Mouse (Mus musculus): ENCODE data around the gene Rab27a. TPM values are rescaled to one million over a fixed set of nuclear protein-coding genes. Genes with fewer than 3 reads are reported as not detected.
"Not testable (repeated sequence)": the region's sequence is repeated elsewhere in the genome, so short reads cannot be mapped to it uniquely, and the experiment has no call there.

Gene Rab27a
- polyA plus RNA-seq, 1 experiment from 2014 or later: 4.6 TPM

DNA sequence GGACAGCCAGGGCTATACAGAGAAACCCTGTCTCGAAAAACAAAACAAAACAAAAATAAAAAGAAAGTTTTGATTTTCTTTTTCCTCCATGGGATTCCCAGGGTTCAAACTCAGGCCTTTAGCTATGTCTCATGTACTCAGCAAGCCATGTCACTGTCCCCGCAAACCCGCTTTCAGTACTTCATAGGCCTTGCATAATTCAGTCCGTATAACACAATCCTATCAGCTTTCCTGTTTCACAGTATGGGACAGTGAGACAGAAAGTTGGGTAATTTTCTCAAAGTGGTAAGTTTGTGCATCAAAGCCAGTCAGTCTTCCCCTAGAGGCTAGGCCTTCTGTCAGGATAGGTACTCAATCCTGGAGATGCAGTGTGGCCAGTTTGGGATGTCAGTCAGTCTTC is 14.6 kb downstream of the Rab27a start:
- Histone ChIP-seq H3K27me3 (replicated peaks; ENCODE audit: control insufficient read depth, insufficient read depth, low read length) (no peaks in the 10 kb centered on the region), H3K9ac (ENCODE audit: low read depth, low read length) (no peak overlapping the region), H3K36me3 (ENCODE audit: control insufficient read depth, insufficient read depth, low read length) (no peaks in the 10 kb centered on the region), H3K9me3 (ENCODE audit: control insufficient read depth, low read length) (no peaks in the 10 kb centered on the region), H3K27ac (ENCODE audit: low read depth, low read length) (no peak overlapping the region), H3K4me2 (ENCODE audit: low read length) (no peak overlapping the region), H3K4me3 (ENCODE audit: low read length) (no peak overlapping the region), H3K4me1 (ENCODE audit: control insufficient read depth, insufficient read depth, low read depth, low read length) (no peaks in the 10 kb centered on the region)
- WGBS: 88% methylated on average over 4 of the region's 4 CpGs
- no peak for ATAC-seq

DNA sequence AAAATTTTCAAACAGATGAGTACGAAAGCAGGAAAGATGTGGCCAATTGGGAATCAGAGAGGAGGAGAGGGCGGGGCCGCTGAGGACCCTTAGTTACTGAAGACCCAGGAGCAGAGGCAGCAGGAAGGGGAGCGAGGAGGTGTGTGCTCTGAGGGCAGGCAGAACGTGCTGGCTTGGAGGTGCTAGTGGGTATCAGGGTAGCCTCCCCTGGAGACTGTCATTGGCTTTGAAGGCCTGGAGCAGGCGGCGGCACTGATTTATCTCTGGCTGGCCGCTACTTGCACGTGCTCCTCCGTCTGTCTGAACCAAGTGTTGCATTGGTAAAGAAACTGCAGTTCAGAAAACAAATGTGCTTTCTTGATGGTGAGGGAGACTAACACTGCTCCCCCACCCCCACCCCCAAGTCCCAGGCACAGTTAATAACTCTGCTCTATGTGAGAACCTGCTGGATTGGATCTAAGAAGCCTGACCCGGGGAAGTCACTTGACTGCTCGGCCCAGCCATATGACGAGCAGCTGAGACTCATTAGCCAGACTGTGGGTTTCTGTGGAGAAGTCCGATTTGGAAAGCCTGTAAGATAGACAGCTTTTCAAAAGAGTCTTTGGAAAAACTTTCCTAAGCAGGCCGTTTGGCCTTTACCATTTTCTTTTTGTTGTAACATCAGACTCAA is 19.1 kb downstream of the Rab27a start:
- no peak for ATAC-seq
- WGBS: 36% methylated on average over 15 of the region's 15 CpGs

DNA sequence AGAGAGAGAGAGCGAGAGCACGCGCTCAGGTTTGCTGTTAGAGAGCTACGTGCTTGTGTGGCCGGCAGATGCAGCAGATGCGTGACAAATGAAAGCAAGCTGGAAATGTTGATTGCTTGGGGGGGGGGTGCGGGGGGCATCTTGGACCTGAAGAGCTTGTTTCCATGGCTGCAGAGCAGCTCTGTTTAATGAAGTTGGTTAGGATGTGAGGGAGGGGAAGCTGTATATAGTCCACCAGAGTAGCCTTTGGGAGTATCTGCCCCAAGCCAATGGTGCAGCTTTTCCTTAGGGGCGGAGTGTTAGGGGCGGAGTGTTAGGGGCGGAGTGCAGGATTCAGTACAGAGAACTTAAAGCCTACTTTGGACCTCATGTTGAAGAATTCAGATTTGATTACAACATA is 22.4 kb downstream of the Rab27a start:
- peak overlapping the region; percentile 9; the same call in 1 of the 2 replicates for H3K27ac ChIP-seq (ENCODE audit: low read depth, low read length)
- no peaks in the 10 kb centered on the region for H3K36me3 ChIP-seq (ENCODE audit: control insufficient read depth, insufficient read depth, low read length)
- peak; percentile 50; the same call in 1 of the 2 replicates for ATAC-seq
- 33% methylated on average over 10 of the region's 10 CpGs for WGBS
- no peaks in the 10 kb centered on the region for H3K9me3 ChIP-seq (ENCODE audit: control insufficient read depth, low read length)
- H3K27me3 ChIP-seq (replicated peaks; ENCODE audit: control insufficient read depth, insufficient read depth, low read length): no peaks in the 10 kb centered on the region
- H3K4me1 ChIP-seq (ENCODE audit: control insufficient read depth, insufficient read depth, low read depth, low read length): peaks cover 4% of the 10 kb centered on the region
- H3K9ac ChIP-seq (ENCODE audit: low read depth, low read length): 0 out of 2 replicates have a peak overlapping the region, but pooled peaks have one; percentile 44
- no peak overlapping the region for H3K4me3 ChIP-seq (ENCODE audit: low read length)
- H3K4me2 ChIP-seq (ENCODE audit: low read length): 0 out of 2 replicates have a peak overlapping the region, but pooled peaks have one; percentile 18

More for the DNA sequence above, 19.1 kb downstream of the Rab27a start:
- Histone ChIP-seq H3K36me3 (ENCODE audit: control insufficient read depth, insufficient read depth, low read length) (no peaks in the 10 kb centered on the region), H3K4me1 (ENCODE audit: control insufficient read depth, insufficient read depth, low read depth, low read length) (peaks cover 4% of the 10 kb centered on the region), H3K27me3 (replicated peaks; ENCODE audit: control insufficient read depth, insufficient read depth, low read length) (no peaks in the 10 kb centered on the region), H3K9me3 (ENCODE audit: control insufficient read depth, low read length) (no peaks in the 10 kb centered on the region), H3K9ac (ENCODE audit: low read depth, low read length) (peak overlapping the region; percentile 31; the same call in 1 of the 2 replicates), H3K27ac (ENCODE audit: low read depth, low read length) (no peak overlapping the region), H3K4me2 (ENCODE audit: low read length) (peak overlapping the region; percentile 37; the same call in 1 of the 2 replicates), H3K4me3 (ENCODE audit: low read length) (no peak overlapping the region)

DNA sequence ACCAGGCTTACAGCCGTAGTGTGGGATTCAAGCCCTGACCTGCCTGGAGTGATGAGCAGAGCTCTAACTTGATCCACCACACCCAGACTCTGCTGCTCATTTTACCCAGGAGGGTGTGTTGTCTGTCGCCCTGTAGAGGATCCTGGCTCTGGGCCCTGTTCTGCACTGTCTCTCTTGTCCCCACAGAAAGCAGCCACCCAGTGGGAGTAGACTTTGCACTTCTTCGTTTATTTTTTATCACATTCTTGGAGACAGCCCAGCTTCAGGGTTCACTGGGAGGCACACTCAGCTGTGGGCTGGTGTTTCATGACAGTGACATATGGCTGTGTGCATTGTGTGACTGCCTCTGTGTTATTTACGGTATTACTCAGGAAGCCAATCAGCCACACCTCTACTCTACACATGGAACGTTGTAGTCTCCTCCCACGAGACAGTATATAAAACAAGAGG is 23.6 kb downstream of the Rab27a start:
- Histone ChIP-seq H3K4me2 (ENCODE audit: low read length) (no peak overlapping the region), H3K27ac (ENCODE audit: low read depth, low read length) (no peak overlapping the region), H3K4me3 (ENCODE audit: low read length) (no peak overlapping the region), H3K9me3 (ENCODE audit: control insufficient read depth, low read length) (no peaks in the 10 kb centered on the region), H3K27me3 (replicated peaks; ENCODE audit: control insufficient read depth, insufficient read depth, low read length) (no peaks in the 10 kb centered on the region), H3K36me3 (ENCODE audit: control insufficient read depth, insufficient read depth, low read length) (no peaks in the 10 kb centered on the region), H3K4me1 (ENCODE audit: control insufficient read depth, insufficient read depth, low read depth, low read length) (peaks cover 4% of the 10 kb centered on the region), H3K9ac (ENCODE audit: low read depth, low read length) (no peak overlapping the region)
- peak; percentile 30; the same call in 1 of the 2 replicates for ATAC-seq
- WGBS: 43% methylated on average over 6 of the region's 6 CpGs

DNA sequence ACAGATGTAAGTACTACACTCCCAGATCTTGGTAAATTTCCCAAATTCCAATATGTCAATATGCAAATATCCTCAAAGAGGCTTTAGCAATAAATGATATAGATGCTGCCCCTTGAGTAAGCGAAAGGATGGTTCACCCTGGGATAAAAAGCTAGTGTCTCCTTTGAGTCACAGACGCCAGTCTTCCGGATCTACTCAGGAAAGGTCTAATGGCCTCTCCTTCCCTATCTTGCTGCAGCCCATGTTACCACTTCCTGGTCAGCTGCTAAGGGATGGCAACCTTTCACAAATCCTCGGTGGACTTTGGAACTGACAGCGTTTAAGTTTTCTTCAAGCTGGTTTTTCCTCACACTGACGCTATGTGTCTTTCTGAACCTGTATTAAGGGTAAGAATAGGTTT is 24.0 kb downstream of the Rab27a start:
- 93% methylated on average over 6 of the region's 6 CpGs for WGBS
- ATAC-seq: no peak
- no peak overlapping the region for H3K4me2 ChIP-seq (ENCODE audit: low read length)
- H3K36me3 ChIP-seq (ENCODE audit: control insufficient read depth, insufficient read depth, low read length): no peaks in the 10 kb centered on the region
- no peaks in the 10 kb centered on the region for H3K9me3 ChIP-seq (ENCODE audit: control insufficient read depth, low read length)
- no peak overlapping the region for H3K27ac ChIP-seq (ENCODE audit: low read depth, low read length)
- H3K27me3 ChIP-seq (replicated peaks; ENCODE audit: control insufficient read depth, insufficient read depth, low read length): no peaks in the 10 kb centered on the region
- peaks cover 4% of the 10 kb centered on the region for H3K4me1 ChIP-seq (ENCODE audit: control insufficient read depth, insufficient read depth, low read depth, low read length)
- H3K4me3 ChIP-seq (ENCODE audit: low read length): no peak overlapping the region
- no peak overlapping the region for H3K9ac ChIP-seq (ENCODE audit: low read depth, low read length)

DNA sequence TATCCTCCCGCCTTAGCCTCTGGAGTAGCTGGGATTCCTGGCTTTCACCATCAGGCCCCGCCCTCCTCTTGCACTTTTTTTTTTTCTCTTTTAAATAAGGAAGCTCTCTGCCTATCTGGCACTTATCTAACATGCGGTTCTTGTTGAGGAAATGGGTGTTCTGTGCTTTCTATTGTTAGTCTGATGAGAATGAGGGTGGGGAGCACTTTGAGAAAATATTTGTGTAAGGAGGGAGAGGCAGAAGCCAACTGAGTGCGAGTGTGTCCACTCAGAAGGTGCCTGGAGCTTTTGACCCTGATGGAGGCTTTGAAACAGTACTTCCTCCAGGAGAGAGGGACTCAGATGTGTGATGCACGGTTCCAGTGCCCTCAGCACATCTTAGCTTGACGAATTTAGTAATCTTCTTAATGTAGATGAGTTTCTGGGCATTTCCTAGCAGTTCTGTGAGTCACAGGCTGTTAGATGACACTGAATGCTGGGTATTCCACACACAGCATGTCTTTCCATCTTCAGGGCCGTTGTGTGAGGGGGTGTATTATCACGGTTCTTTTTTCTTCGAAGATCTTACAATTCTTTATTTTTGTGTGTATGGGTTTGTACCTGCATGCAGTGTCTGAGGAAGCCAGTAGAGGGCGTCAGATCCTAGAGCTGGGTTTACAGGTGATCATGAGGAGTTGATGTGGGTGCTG is 26.5 kb downstream of the Rab27a start:
- Histone ChIP-seq H3K4me2 (ENCODE audit: low read length) (no peak overlapping the region), H3K9me3 (ENCODE audit: control insufficient read depth, low read length) (no peaks in the 10 kb centered on the region), H3K27me3 (replicated peaks; ENCODE audit: control insufficient read depth, insufficient read depth, low read length) (no peaks in the 10 kb centered on the region), H3K4me1 (ENCODE audit: control insufficient read depth, insufficient read depth, low read depth, low read length) (peaks cover 4% of the 10 kb centered on the region), H3K9ac (ENCODE audit: low read depth, low read length) (no peak overlapping the region), H3K36me3 (ENCODE audit: control insufficient read depth, insufficient read depth, low read length) (no peaks in the 10 kb centered on the region), H3K4me3 (ENCODE audit: low read length) (no peak overlapping the region), H3K27ac (ENCODE audit: low read depth, low read length) (no peak overlapping the region)
- WGBS: 78% methylated on average over 10 of the region's 10 CpGs
- no peak for ATAC-seq

DNA sequence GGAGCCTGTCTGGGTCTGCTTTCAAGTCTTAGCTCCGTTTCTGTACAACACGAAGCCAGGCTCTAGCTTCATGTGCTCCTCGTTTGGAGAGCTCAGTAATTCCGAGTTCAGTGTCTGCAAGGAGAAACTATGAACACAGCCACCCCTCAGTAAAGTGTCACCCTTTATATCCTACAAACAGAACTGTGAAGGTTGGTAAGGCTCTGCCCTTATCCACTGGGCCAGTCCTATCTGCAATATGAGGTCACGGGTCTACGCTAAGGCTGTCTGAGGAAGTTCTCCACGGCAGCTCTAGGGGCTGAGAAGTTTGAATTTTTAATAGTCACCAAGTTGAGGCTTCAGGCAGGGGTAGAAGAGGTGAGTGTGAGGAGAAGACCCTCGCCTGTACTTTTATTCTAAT is 27.8 kb downstream of the Rab27a start:
- no peaks in the 10 kb centered on the region for H3K9me3 ChIP-seq (ENCODE audit: control insufficient read depth, low read length)
- H3K4me3 ChIP-seq (ENCODE audit: low read length): no peak overlapping the region
- H3K9ac ChIP-seq (ENCODE audit: low read depth, low read length): no peak overlapping the region
- H3K36me3 ChIP-seq (ENCODE audit: control insufficient read depth, insufficient read depth, low read length): no peaks in the 10 kb centered on the region
- no peak for ATAC-seq
- no peaks in the 10 kb centered on the region for H3K27me3 ChIP-seq (replicated peaks; ENCODE audit: control insufficient read depth, insufficient read depth, low read length)
- no peak overlapping the region for H3K4me2 ChIP-seq (ENCODE audit: low read length)
- no peak overlapping the region for H3K27ac ChIP-seq (ENCODE audit: low read depth, low read length)
- 84% methylated on average over 8 of the region's 8 CpGs for WGBS
- H3K4me1 ChIP-seq (ENCODE audit: control insufficient read depth, insufficient read depth, low read depth, low read length): peaks cover 4% of the 10 kb centered on the region

DNA sequence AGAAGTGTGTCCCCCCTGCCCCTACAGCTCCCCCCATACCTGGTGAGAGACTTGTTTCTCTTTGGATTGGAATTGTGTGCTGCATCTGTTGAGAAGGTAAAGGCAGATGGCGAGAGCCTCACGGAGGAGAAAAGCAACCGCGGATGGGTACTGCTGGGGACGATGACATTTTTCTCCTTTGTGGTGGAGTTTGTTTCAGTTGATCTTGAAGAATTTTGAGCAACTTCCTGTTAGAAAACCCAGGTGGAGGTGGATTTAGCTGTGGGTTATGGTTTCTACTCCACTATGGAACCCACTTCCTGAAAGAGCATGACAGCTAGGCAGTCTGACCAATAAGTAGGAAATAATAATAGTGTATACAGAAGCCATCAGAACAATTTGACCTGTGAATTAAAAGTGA is 28.5 kb downstream of the Rab27a start:
- H3K4me3 ChIP-seq (ENCODE audit: low read length): no peak overlapping the region
- H3K9ac ChIP-seq (ENCODE audit: low read depth, low read length): no peak overlapping the region
- H3K4me2 ChIP-seq (ENCODE audit: low read length): no peak overlapping the region
- H3K27ac ChIP-seq (ENCODE audit: low read depth, low read length): no peak overlapping the region
- no peak for ATAC-seq
- H3K9me3 ChIP-seq (ENCODE audit: control insufficient read depth, low read length): no peaks in the 10 kb centered on the region
- peaks cover 3% of the 10 kb centered on the region for H3K4me1 ChIP-seq (ENCODE audit: control insufficient read depth, insufficient read depth, low read depth, low read length)
- H3K27me3 ChIP-seq (replicated peaks; ENCODE audit: control insufficient read depth, insufficient read depth, low read length): no peaks in the 10 kb centered on the region
- no peaks in the 10 kb centered on the region for H3K36me3 ChIP-seq (ENCODE audit: control insufficient read depth, insufficient read depth, low read length)
- 95% methylated on average over 5 of the region's 5 CpGs for WGBS

DNA sequence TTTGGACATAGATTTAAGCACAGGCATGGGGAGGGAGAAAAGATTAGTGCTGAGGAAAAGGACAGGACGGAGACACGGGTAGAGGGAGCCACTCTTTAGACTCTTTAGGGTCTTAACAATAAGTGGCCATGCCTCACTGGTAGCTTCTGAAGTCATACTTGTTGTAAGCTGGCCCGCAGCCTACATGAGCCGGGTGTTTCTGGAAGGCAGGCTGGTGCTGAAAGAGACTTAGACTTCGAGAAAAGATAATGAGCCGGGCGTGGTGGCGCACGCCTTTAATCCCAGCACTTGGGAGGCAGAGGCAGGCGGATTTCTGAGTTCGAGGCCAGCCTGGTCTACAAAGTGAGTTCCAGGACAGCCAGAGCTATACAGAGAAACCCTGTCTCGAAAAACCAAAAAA is 34.7 kb downstream of the Rab27a start:
- not testable (repeated sequence) for H3K27ac ChIP-seq (ENCODE audit: low read depth, low read length); H3K4me2 ChIP-seq (ENCODE audit: low read length); H3K4me1 ChIP-seq (ENCODE audit: control insufficient read depth, insufficient read depth, low read depth, low read length); H3K27me3 ChIP-seq (replicated peaks; ENCODE audit: control insufficient read depth, insufficient read depth, low read length); H3K36me3 ChIP-seq (ENCODE audit: control insufficient read depth, insufficient read depth, low read length); ATAC-seq; H3K9ac ChIP-seq (ENCODE audit: low read depth, low read length); H3K4me3 ChIP-seq (ENCODE audit: low read length); H3K9me3 ChIP-seq (ENCODE audit: control insufficient read depth, low read length)
- WGBS: 84% methylated on average over 12 of the region's 12 CpGs

Measured in hindbrain, embryonic 16.5 days (tissue).